Mouse (Mus musculus) urinary bladder, postnatal 36 days (tissue): ENCODE measurements around the gene Tmem248.
"Not testable (repeated sequence)": the region's sequence is repeated elsewhere in the genome, so short reads cannot be mapped to it uniquely, and the experiment has no call there.

ENCODE experiments used
- DNase-seq, 2 experiments: peaks; one replicate each; pipeline ENCODE4 v3.0.0; 2022; ENCODE audit warnings: low spot score in 2 of 2, mixed read lengths in 1 of 2

Gene Tmem248

DNA sequence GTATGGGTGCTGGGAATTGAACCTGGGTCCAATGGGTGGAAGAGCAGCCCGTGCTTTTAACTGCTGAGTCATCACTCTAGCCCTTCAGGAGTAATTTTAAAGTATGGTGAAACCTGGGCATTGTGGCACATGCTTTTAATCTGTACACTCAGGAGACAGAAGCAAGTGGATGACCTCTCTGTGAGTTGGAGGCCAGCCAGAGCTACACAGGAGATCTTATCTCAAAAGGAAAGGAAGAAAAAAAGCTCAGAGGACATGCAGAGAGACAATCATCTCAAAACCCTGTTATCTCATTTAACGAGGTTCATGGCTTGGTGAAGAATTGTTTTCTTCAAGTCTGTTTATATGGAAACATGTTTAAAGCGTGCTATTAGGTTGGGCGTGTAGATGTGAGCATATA lies 12.9 kb upstream of the Tmem248 start:
- peak in 1 of 2 experiments; percentile 41 for DNase-seq

GRCm38 (mm10) chr5:130204560-130204959 lies 12.3 kb upstream of the Tmem248 start:
- no peak for DNase-seq

DNA sequence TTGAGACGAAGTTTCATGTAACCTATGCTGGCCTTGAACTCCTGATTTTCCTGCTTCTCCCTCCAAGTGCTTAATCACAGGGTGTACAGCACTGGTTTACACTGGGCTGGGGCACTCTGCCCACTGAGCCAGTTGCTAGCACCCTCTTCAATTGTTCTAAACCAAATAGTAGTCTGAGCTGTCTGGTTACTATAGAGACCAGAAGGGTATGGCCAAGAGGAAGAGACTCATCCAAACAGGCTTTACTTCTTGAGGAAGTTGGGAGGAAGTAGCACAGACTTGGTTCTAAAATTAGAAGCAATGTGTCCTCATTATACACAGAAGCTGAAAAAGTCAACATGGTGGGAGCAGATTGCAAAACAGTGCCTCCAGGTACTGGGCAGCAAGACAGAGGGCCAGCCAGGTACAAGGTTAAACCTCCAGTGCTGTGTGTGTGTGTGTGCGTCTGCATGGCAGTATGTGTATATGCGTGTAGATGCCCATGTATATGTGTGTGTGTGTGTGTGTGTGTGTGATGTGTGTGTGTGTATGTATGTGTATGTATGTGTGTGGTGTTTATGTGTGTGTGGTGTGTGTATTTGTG lies 11.3 kb upstream of the Tmem248 start:
- DNase-seq, result no peak

DNA sequence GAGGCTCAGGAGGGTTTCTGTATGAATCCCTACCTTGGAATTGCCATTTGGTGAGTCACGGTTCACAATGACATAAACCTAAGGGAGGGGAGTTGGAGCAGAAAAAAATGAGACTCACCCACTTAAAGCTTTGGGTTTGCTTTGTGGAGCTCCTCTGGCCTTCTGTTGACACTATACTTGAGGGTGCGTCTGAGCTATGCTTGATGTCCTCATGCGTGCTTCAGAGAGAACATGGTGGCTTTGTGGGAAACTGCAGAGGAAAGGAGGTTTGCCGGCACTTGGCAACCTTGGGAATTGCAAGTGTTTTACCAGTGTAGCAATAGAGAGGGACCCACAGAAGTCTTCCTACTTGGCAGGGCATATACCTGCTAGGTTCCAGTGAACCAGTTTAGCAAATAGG lies 9.6 kb upstream of the Tmem248 start:
- no peak for DNase-seq

DNA sequence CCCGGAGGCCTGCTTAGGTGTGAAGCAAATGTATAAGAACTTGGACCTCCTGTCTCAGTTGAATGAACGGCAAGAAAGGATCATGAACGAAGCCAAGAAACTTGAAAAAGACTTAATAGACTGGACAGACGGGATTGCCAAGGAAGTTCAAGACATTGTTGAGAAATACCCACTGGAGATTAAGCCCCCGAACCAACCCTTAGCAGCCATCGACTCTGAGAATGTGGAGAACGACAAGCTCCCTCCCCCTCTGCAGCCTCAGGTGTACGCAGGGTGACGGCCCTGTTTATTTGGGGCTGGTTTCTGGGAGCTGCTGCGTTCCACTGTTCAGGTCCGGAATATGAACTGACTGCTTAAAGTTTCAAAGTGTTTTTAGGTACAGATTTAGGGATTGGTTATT lies 3.9 kb upstream of the Tmem248 start:
- DNase-seq, result no peak

- no peak for DNase-seq
Measured at GRCm38 (mm10) chr5:130217406-130217805, 525 bp downstream of the Tmem248 start.

- DNase-seq, result no peak
Measured at GRCm38 (mm10) chr5:130218336-130218735, 1.5 kb downstream of the Tmem248 start.

GRCm38 (mm10) chr5:130221316-130221715 lies 4.4 kb downstream of the Tmem248 start:
- no peak for DNase-seq

DNA sequence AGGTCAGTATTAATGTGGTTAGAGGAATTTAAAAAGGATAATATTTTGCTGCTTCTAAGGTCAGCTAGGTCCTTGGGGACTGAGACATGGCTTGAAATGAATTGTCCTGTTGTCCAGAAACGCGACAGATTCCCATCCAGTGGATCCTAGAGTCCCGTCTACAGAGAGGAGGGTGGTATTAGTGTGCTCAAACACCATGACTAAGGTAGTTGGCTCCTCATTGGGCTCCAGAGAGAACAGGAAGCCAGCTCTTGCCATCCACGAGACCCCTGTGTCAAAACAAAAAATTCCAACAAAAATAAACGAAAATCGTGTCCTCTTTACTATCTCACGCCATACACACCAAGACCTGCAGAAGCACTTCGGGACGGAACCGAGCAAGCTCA lies 4.9 kb downstream of the Tmem248 start:
- DNase-seq, result peak in 1 of 2 experiments; percentile 11

DNA sequence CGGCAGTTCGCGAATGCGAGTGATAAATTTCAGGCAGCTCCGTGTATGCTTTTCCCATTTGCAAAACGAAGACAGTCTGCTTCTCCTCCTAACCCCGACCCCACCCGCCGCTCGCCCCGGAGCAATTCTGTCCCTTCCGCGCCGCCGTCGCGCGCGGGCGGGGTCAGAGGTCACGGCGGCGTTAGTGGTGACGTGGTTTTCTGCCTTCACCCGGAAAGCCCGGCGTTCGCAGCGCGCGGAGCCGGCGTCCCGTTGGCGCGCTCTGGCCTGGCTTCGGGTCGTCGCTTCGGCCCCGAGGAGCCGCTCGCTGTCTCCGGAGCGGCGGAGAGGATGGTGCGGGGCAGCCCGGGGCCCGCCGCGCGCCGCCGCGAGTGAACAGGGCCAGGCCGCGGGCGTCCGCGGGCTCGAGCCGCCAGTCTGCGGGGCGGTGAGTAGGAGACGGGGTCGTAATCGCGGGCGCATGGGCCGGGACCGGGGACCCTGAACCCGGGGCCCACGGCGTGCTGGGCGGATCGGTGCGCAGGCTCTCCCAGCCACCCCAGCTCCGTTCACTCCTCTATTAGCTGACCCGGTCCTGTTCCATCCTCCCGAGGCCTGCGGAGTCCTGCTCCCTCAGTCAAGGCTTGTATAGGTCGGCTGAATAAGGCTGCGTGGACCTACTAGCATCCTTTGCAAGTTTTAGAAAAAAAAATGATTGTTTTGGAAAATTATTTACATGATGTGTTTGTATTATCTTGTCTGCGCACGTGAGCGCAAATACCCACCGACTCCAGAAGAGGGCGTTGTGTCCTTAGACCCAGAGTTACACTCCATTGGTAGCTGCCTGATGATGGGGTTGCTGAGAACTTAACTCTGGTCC lies 5.5 kb downstream of the Tmem248 start:
- DNase-seq, result peak; percentile 94

DNA sequence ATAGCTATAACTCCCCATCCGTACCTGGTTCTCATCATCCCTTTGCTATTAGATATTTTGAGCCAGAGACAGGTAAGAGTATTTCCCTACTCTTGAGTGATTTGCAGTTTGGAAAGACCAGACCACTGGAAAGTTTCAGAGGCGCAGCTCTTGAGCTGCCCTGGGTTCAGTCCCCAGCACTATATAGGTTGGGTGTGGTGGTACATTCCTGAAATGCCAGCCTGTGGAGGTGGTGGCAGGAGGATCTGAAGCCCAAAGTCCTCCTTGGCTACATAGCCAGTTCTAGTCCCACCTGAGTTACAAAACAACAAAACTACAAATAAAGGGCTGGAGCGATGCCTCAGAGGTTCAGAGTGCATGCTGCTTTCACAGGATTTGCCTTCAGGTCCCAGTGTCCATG lies 9.9 kb downstream of the Tmem248 start:
- DNase-seq, result no peak

DNA sequence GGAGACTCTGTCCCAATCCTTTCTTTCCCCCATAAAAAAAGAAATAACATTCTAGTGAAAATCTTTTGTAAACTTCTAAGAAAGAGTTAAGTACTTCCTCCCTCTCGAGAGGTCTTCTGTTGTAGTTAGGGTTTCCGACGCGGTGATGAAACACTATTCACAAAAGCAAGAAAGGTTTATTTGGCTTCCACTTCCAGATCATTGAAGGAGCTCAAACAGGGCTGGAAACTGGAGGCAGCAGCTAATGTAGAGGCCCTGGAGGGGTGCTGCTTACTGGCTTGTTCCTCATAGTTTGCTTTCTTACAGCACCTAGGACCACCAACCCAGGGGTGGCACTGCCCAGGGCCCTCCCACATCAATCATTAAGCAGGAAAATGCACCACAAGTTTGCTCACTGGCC lies 11.2 kb downstream of the Tmem248 start:
- no peak for DNase-seq

- no peak for DNase-seq
Measured at GRCm38 (mm10) chr5:130236302-130236701, 19.4 kb downstream of the Tmem248 start.

DNA sequence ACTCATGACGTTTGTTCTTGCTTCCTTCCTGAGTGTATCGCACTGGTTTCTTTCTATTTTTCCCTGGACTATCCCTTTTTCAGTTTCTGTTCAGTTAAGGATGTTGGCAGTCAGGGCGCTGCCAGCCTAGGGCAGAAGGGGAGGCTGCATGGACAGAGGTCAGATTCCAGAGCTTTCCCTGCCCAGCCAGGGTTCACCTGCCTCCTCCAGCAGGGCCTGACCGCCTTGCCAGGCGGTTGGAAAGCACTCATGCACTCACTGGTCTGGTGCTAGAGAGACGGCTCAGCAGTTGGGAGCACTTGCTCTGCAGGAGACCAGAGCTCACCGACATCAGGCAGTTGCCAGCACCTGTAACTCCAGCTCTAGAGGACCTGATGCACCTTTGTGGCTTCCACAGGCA lies 22.4 kb downstream of the Tmem248 start:
- no peak for DNase-seq

DNA sequence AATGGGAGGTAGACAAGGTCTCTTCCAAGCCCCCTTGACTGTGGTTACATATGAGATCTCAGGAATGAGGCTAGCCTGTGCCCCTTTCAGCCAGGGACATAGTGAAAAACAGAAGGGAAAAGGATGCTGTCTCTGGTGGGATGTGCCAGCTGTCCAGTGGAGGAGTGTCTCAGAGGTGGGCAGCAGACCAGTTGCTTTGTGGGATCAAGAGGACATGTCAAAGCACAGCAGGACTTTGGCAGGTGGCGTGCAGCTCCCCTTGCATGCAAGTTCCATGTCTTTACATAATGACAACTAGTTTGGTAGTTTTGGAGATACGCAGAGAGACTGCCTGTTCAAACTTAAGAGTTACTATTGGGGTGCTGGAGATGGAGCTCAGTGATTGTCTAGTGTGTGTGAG lies 23.0 kb downstream of the Tmem248 start:
- DNase-seq, result no peak

DNA sequence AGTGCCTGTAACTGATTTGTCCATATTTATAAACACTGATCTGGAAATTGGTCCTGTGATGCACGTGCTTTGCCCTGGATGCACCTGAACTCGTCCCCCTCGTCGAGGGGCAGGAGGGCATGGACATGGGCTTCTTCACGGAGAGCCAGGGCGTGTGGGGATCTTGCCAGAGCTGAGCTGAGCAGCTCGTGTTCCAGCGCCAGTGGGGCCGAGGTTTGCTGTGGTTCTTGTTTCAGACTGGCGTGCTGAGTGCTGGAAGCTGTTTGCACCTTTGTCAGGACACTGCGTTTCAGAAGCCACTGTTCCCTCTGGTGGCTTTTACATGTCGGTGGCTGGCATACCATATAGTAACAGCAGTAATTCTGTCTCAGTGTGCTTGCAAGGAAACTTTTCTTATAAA lies 24.5 kb downstream of the Tmem248 start:
- DNase-seq, result no peak

DNA sequence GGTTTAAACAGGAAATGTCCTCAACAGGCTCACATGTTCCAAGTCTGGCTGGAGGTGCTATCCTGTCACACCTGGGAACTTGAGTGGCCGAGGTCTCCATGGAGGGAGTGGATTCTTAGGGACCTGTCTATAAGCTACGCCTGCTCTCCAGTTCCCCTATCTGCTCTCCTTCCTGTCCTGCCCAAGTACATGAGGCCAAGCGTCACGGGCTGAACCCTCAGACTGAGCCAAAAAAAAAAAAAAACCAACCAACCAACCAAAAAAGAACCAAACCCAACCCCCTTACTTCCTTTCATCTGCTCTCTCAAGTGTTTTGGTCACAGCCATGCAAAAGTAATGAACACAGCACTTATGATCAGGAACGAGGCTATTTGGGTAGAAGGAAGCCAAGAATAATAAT lies 30.9 kb downstream of the Tmem248 start:
- no peak for DNase-seq

DNA sequence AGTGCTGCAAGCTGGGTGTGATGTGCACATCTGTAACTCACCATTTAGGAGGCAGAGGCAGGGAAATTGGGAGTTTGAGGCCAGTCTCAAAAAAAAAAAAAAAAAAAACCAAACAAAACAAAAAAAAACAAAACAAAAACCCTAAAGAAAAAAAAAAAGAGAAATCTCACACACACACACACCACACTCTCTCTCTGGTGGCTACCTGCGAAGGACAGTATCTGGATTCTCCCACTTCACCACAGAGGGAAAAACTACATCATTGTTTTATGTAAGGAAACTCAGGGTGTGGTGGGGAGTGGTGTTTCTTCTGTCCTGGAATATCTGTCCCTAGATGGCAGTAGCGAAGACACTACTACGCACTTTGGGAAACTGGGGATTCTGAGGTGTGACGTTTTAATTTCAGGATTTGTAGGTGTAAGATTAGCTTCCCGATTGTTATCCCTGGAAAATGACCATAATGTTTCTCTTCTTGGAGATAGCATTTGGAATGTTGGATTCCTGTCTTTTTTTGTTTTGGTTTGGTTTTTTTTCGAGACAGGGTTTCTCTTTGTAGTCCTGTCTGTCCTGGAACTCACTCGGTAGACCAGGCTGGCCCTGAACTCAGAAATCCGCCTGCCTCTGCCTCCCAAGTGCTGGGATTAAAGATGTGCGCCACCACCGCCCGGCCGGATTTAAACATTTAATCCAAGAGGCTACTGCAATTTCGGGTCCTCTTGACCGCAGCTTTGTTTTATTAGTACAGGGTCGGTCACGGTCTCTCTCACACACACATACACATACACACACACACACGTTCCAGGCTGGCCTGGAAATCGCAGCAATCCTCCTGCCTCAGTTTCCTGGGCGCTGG lies 37.5 kb downstream of the Tmem248 start:
- DNase-seq, result no peak

- DNase-seq, result peak; percentile 96 to 99
Measured at GRCm38 (mm10) chr5:130255017-130255720, 38.3 kb downstream of the Tmem248 start, which contains the start of the genes Sbds and Tyw1. Gene Sbds (minus strand): TSS chr5:130255530. Gene Tyw1 (plus strand): TSS chr5:130255619.

GRCm38 (mm10) chr5:130255799-130256525 lies 39.1 kb downstream of the Tmem248 start:
- not testable (repeated sequence) for DNase-seq

- peak; percentile 90 to 94 for DNase-seq
Measured at GRCm38 (mm10) chr5:130256678-130257271, 39.9 kb downstream of the Tmem248 start.
